Mouse (Mus musculus): Measurements from ENCODE around the gene Gpr137. TPM values are rescaled to one million over a fixed set of nuclear protein-coding genes. Genes with fewer than 3 reads are reported as not detected.

Gpr137 gene
- polyA plus RNA-seq, 1 experiment from 2014 or later: 10.2 TPM

DNA sequence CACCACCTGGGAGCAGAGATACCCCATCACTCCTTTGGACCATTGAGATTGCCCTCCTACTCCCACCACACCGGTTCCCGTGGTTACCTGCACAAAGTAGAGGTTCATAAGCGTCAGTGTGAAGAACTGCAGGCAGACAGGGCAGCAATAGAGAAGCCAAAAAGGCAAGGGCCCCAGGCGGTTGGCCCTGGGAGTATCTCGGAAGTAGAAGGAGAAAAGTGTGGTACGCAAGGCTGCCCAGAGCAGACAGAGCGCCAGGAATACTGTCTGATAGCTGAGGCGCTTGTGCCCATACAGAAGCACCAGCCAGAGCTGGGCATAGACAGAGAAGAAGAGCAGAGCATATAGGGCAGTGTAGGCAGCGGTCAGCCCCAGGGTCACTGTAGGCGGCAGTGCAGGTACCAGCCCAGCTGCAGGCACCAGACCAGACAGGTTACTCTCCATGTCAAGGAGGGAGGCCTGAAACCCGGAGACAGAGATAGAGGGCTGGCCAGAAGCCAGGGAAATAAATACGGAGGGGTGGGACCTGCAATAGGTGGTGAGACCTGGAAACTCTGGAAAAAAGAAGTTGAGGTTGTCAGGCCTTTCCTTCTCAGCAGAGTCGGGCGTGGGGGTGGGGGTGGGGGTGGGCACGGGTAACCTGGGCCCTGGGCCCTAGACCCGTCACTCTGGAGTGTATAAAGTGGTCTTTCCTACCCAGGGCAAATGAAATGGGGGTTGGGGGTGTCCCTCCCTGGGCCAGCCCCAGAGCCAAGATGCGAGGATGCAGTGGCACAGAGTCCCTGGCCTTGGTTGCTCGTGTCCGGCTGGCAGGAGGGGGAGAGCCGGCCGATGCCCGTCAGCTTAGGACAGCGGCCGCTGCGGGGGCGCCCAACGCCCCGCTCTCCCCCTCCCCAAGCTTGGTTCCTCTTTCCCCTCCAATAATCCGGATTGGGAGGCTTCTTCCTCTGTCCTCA, 1.6 kb downstream of the Gpr137 start:
- H3K4me2 ChIP-seq (ENCODE audit: low read depth, low read length): peak overlapping the region; percentile 98
- H3K9me3 ChIP-seq (ENCODE audit: low read length): no peaks in the 10 kb centered on the region
- H3K9ac ChIP-seq (replicated peaks): peak overlapping the region; percentile 80
- TF ChIP-seq CTCF (IDR thresholded peaks at IDR 0.05; ENCODE audit: low read depth) (no peak), EP300 (IDR thresholded peaks at IDR 0.05; ENCODE audit: low read depth) (no peak)
- no peak for ATAC-seq
- 27% methylated on average over 29 of the region's 29 CpGs for WGBS (ENCODE audit: insufficient replicate concordance)
- peak overlapping the region; percentile 45; the same call in 1 of the 2 replicates for H3K27ac ChIP-seq (ENCODE audit: low read depth)
- no peak for DNase-seq
- H3K4me1 ChIP-seq (ENCODE audit: insufficient read depth): peaks cover 14% of the 10 kb centered on the region
- no peaks in the 10 kb centered on the region for H3K36me3 ChIP-seq (replicated peaks; ENCODE audit: insufficient read depth, low read length)
- peaks cover 5% of the 10 kb centered on the region for H3K27me3 ChIP-seq (ENCODE audit: insufficient read depth, low read length)
- H3K4me3 ChIP-seq (ENCODE audit: low read depth, low read length): peak overlapping the region; percentile 81

DNA sequence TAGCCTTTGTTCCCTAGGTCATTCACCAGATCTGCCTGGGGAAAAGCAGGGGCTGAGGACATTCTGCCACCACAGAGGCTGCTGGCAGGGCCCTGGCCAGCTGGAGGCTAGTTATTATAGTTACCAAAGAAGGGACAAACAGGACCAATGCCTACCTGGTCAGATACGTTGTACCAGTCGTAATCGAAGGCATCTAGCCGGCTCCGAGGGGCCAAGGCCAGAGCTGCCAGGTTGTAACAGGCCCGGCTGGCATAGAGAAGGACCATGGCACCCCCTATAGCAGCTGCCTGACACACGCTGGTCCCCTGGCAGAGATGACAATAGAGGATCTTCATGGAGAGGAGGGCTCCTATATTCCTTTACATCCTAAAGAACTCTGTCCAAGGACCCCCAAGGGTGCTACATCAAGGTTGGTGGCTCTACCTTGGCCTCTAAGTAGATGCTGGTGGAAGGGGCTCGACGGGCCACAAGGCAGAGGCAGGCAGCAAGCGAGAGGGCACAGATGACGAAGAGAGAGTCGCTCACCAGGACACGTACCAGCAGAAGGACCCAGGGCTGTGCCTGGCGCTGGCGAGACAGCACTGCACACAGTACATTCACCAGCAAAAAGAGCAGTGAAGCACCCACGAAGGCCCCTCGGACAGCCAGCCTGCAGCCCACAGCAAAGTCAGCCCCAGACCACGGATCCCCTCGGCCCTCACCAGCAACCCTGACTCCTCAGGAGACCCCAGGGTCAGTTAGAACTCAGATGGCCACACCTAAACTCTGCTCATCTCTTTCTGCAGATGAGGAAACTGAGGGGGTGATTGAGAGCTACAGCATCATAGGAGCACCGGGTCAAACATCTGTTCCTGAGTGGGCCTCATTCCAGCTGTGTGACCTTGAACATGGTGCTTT, 2.9 kb downstream of the Gpr137 start:
- H3K9ac ChIP-seq (replicated peaks): no peak overlapping the region
- H3K27me3 ChIP-seq (ENCODE audit: insufficient read depth, low read length): peaks cover 18% of the 10 kb centered on the region
- no peak overlapping the region for H3K4me2 ChIP-seq (ENCODE audit: low read depth, low read length)
- no peak overlapping the region for H3K4me3 ChIP-seq (ENCODE audit: low read depth, low read length)
- TF ChIP-seq EP300 (IDR thresholded peaks at IDR 0.05; ENCODE audit: low read depth): no peak
- TF ChIP-seq CTCF (IDR thresholded peaks at IDR 0.05; ENCODE audit: low read depth): no peak
- H3K36me3 ChIP-seq (replicated peaks; ENCODE audit: insufficient read depth, low read length): no peaks in the 10 kb centered on the region
- H3K4me1 ChIP-seq (ENCODE audit: insufficient read depth): peaks cover 14% of the 10 kb centered on the region
- ATAC-seq: no peak
- H3K27ac ChIP-seq (ENCODE audit: low read depth): no peak overlapping the region
- H3K9me3 ChIP-seq (ENCODE audit: low read length): no peaks in the 10 kb centered on the region
- WGBS (ENCODE audit: insufficient replicate concordance): 85% methylated on average over 20 of the region's 20 CpGs
- DNase-seq: no peak

DNA sequence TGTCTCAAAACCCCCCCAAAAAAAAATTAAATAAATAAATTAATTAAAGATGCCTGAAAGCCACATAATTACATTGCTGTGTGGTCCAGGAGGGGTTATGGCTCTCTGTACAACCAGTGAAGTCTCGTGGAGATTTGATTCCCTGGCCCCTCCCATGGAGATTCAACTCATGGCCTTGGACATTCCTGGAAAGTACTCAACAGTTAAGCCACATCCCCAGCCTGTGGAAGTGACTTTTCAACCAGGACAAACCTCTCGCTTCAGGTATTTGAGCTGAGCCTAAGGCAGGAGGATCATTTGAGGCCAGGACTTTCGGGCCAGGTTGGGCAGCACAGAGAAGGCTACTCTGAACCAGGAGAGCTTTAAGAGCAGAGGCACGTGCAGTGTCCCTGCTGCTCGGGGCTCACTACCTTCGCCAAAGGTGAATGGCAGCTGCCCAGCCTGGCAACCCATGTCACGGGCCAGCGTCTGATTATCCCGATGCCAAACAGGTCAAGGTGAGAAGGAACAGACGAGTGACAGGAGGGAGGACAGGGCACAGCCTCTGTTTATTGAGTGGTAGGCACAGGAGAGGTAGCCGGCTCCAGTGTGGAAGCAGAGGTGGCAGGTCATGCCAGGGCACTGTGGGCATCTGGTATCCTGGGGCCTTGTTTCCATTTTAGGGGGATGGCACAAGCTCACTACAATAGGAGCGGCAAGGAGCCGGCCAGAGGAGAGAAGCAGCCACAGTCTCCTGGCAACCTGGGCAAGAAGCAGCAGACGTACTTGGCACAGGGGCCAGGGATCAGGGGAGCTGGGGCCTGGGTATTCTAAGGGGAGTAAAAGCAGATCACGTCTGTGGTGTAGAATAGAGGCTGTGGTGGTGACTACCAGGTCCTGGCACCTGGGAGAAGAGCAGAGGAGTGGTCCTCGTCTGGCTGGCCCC, 4.5 kb downstream of the Gpr137 start:
- TF ChIP-seq EP300 (IDR thresholded peaks at IDR 0.05; ENCODE audit: low read depth) (no peak), CTCF (IDR thresholded peaks at IDR 0.05; ENCODE audit: low read depth) (no peak)
- Histone ChIP-seq H3K36me3 (replicated peaks; ENCODE audit: insufficient read depth, low read length) (no peaks in the 10 kb centered on the region), H3K9ac (replicated peaks) (no peak overlapping the region), H3K27ac (ENCODE audit: low read depth) (no peak overlapping the region), H3K27me3 (ENCODE audit: insufficient read depth, low read length) (peaks cover 33% of the 10 kb centered on the region), H3K9me3 (ENCODE audit: low read length) (no peaks in the 10 kb centered on the region), H3K4me3 (ENCODE audit: low read depth, low read length) (no peak overlapping the region), H3K4me2 (ENCODE audit: low read depth, low read length) (no peak overlapping the region), H3K4me1 (ENCODE audit: insufficient read depth) (peaks cover 17% of the 10 kb centered on the region)
- ATAC-seq (no peak), DNase-seq (no peak)
- WGBS (ENCODE audit: insufficient replicate concordance): 79% methylated on average over 16 of the region's 16 CpGs

DNA sequence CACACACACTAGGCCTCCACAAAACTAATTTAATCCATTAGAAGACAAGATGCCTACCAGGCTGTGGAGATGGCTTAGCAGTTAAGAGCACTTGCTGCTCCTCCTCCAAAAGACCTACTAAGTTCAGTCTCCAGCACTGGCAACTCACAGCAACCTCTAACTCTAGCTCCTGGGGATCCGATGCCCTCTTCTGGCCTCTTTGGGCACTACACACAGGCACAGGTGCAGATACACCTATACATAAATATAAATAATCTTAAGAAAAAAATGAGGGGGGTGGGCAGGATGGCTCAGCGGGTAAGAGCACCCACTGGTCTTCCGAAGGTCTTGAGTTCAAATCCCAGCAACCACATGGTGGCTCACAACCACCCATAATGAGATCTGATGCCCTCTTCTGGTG, 6.0 kb downstream of the Gpr137 start:
- WGBS (ENCODE audit: insufficient replicate concordance): 29% methylated on average over 3 of the region's 3 CpGs
- ATAC-seq (no peak), DNase-seq (peak; percentile 54)
- H3K4me1 ChIP-seq (ENCODE audit: insufficient read depth): peaks cover 15% of the 10 kb centered on the region
- no peak overlapping the region for H3K9ac ChIP-seq (replicated peaks)
- H3K27me3 ChIP-seq (ENCODE audit: insufficient read depth, low read length): peaks cover 48% of the 10 kb centered on the region
- H3K36me3 ChIP-seq (replicated peaks; ENCODE audit: insufficient read depth, low read length): no peaks in the 10 kb centered on the region
- no peaks in the 10 kb centered on the region for H3K9me3 ChIP-seq (ENCODE audit: low read length)
- no peak overlapping the region for H3K4me2 ChIP-seq (ENCODE audit: low read depth, low read length)
- no peak overlapping the region for H3K4me3 ChIP-seq (ENCODE audit: low read depth, low read length)
- TF ChIP-seq EP300 (IDR thresholded peaks at IDR 0.05; ENCODE audit: low read depth) (no peak), CTCF (IDR thresholded peaks at IDR 0.05; ENCODE audit: low read depth) (peak; percentile 67)
- H3K27ac ChIP-seq (ENCODE audit: low read depth): no peak overlapping the region

DNA sequence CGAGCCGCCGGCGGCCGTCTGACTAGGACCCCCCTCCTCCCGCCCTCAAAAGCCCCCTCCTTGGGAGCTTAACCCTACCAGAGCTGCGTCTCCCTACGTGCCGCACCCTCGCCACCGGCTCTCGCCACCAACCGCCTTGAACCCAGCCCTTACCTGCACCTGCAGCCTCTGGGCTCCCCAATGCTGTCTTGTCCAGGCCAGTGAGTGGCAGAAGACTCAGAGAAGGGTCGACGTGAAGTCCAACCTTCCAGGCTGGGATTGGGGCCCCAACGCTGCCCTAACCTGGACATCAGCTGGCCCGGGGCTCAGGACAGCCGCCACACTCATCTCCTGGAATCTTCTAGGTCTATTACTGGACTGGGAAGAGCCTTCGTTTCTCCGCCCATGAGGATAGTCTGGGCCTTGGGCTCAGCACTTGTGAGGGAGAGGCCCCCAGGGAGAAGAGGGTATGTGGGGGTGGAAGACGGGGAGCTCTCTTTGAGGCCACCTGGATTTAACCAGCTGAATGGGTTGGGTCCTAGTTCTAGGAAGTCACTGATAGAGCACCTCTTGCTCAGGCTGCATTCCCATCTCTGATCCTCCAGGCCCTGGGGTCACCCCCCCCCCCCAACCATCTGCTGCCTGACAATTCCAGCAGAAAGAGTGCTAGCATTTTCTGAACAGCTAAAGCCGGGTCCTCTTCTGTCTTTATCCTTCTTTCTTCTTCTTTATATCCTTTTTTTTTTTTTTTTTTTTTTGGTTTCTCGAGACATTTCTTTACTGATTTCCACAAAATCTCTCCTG, 7.9 kb downstream of the Gpr137 start, which contains the start of gene Kcnk4:
Kcnk4 (minus strand) TSS at position 321 of the 783 bp plus-strand sequence.
- Histone ChIP-seq H3K9ac (replicated peaks) (no peak within 1 kb of the TSS), H3K27ac (ENCODE audit: low read depth) (no peak within 1 kb of the TSS)
- WGBS (ENCODE audit: insufficient replicate concordance): 16% methylated on average over 23 of the region's 23 CpGs

More for the DNA sequence above, 7.9 kb downstream of the Gpr137 start, which contains the start of gene Kcnk4:
- ATAC-seq (no peak), DNase-seq (no peak)
- TF ChIP-seq CTCF (IDR thresholded peaks at IDR 0.05; ENCODE audit: low read depth): no peak
- no peak for TF ChIP-seq EP300 (IDR thresholded peaks at IDR 0.05; ENCODE audit: low read depth)
- Histone ChIP-seq H3K27me3 (ENCODE audit: insufficient read depth, low read length) (peaks cover 56% of the 10 kb centered on the region), H3K4me1 (ENCODE audit: insufficient read depth) (peaks cover 6% of the 10 kb centered on the region), H3K4me2 (ENCODE audit: low read depth, low read length) (peak within 1 kb of the TSS; percentile 61), H3K36me3 (replicated peaks; ENCODE audit: insufficient read depth, low read length) (no peaks in the 10 kb centered on the region), H3K9me3 (ENCODE audit: low read length) (no peaks in the 10 kb centered on the region), H3K4me3 (ENCODE audit: low read depth, low read length) (peak within 1 kb of the TSS; percentile 38)
